Mouse (Mus musculus): Measurements from ENCODE around the gene Yes1. TPM values are rescaled to one million over a fixed set of nuclear protein-coding genes. Genes with fewer than 3 reads are reported as not detected.

The Yes1 gene
- total RNA-seq (2023): 2.2 TPM

GRCm38 (mm10) chr5:32610801-32611340 lies at the start of gene Yes1:
Gene Yes1 (plus strand): TSS chr5:32611171.

Other genes with a start within 250 kb of the Yes1 start
- gene Ppp1cb, start 152.3 kb upstream of the Yes1 start, total RNA-seq (2023): 219 TPM
- 40.9 TPM for gene Pisd, start 174.5 kb downstream of the Yes1 start, total RNA-seq (2023)
- gene Gm20671, start 215.9 kb downstream of the Yes1 start, total RNA-seq (2023): not detected
- 47.7 TPM for gene Prr14l, start 243.1 kb downstream of the Yes1 start, total RNA-seq (2023)

All from CD4-positive naive resting alpha-beta T cell, adult 57 days (primary cell).